Mouse (Mus musculus) kidney, adult 2 months (tissue): ENCODE measurements around the gene Sh3glb2. TPM values are rescaled to one million over a fixed set of nuclear protein-coding genes. Genes with fewer than 3 reads are reported as not detected.

Experiments used
- DNase-seq: peaks from one replicate; pipeline ENCODE4 v3.0.0; 2021
- H3K27ac ChIP-seq: fragments of 200-500 bp; 2 replicates; pipeline ENCODE4 v1.5.1; 2012; ENCODE audit warnings: low read depth, low read length, control low read depth, inconsistent platforms; ENCODE audit not compliant: insufficient read depth
- H3K27me3 ChIP-seq: fragments of 200-500 bp; replicated peaks from 2 replicates; pipeline ENCODE4 v1.6.1; 2012; ENCODE audit warnings: mild to moderate bottlenecking, moderate library complexity, low read length, inconsistent platforms; ENCODE audit not compliant: control insufficient read depth, insufficient read depth
- H3K36me3 ChIP-seq: fragments of 200-500 bp; 2 replicates; pipeline ENCODE4 v1.6.1; 2012; ENCODE audit warnings: mild to moderate bottlenecking, moderate library complexity, low read length, inconsistent platforms; ENCODE audit not compliant: control insufficient read depth, insufficient read depth
- H3K4me1 ChIP-seq: fragments of 200-500 bp; 2 replicates; pipeline ENCODE4 v1.6.1; 2011; ENCODE audit warnings: low read length; ENCODE audit not compliant: control insufficient read depth, insufficient read depth
- H3K4me3 ChIP-seq: fragments of 200-500 bp; 2 replicates; pipeline ENCODE4 v1.5.1; 2011; ENCODE audit warnings: mild to moderate bottlenecking, low read depth, low read length, control low read depth; ENCODE audit not compliant: insufficient read depth
- CTCF ChIP-seq: fragments of 200-500 bp; conservative IDR thresholded peaks from 2 replicates; pipeline ENCODE4 v1.5.1; 2011; ENCODE audit warnings: low read depth, mild to moderate bottlenecking, control low read depth, low read length, moderate library complexity, mixed read lengths; ENCODE audit not compliant: insufficient read depth, insufficient read length
- POLR2A ChIP-seq: fragments of 200-500 bp; IDR thresholded peaks from one replicate; pipeline ENCODE4 v1.6.1; 2011; ENCODE audit warnings: low read depth, low read length, control low read depth
- WGBS: fragments of 180-500 bp; shearing (Covaris S2); methylation state at CpG from one replicate; pipeline ENCODE4 v1.1.7; 2018; 5-methylcytosine and 5-hydroxymethylcytosine counted together
- polyA plus RNA-seq: library from polyadenylated mRNA; depleted of rRNA; stranded (reverse); fragments of >200 nt; gene quantifications from 2 replicates; pipeline ENCODE4 v1.2.3, GENCODE M21; 2012

The Sh3glb2 gene
- polyA plus RNA-seq, 1 experiment, result 84.6 TPM

- peak; percentile 99 for DNase-seq
- H3K4me3 ChIP-seq, result peak within 1 kb of the TSS; percentile 77
- no peaks in the 10 kb centered on the region; the same call in 1 of the 2 replicates for H3K4me1 ChIP-seq
- H3K36me3 ChIP-seq, result no peaks in the 10 kb centered on the region; the same call in 1 of the 2 replicates
- 1% methylated on average over 40 of the region's 40 CpGs for WGBS
- TF ChIP-seq POLR2A (peak; percentile 50), CTCF (no peak)
- peak within 1 kb of the TSS; percentile 41 for H3K27ac ChIP-seq
- H3K27me3 ChIP-seq, result no peaks in the 10 kb centered on the region
These were observed 33.0 kb upstream of the Sh3glb2 start, which contains the start of gene Dolpp1 for GRCm38 (mm10) chr2:30392114-30392576. Dolpp1 (plus strand) TSS chr2:30392254.

GRCm38 (mm10) chr2:30389000-30389399 is 29.9 kb upstream of the Sh3glb2 start:
- WGBS, result 99% methylated on average over 2 of the region's 2 CpGs
- no peaks in the 10 kb centered on the region; the same call in 1 of the 2 replicates for H3K4me1 ChIP-seq
- DNase-seq, result no peak

GRCm38 (mm10) chr2:30386913-30387312 is 27.8 kb upstream of the Sh3glb2 start:
- Histone ChIP-seq H3K27me3 (no peaks in the 10 kb centered on the region), H3K36me3 (no peaks in the 10 kb centered on the region), H3K4me3 (no peak overlapping the region), H3K27ac (no peak overlapping the region), H3K4me1 (no peaks in the 10 kb centered on the region)
- DNase-seq, result no peak
- 84% methylated on average over 9 of the region's 9 CpGs for WGBS
- TF ChIP-seq CTCF (no peak), POLR2A (no peak)

More at GRCm38 (mm10) chr2:30389000-30389399, 29.9 kb upstream of the Sh3glb2 start:
- TF ChIP-seq POLR2A (no peak), CTCF (no peak)
- Histone ChIP-seq H3K4me3 (no peak overlapping the region), H3K36me3 (no peaks in the 10 kb centered on the region), H3K27ac (no peak overlapping the region), H3K27me3 (no peaks in the 10 kb centered on the region)

GRCm38 (mm10) chr2:30385591-30385990 is 26.5 kb upstream of the Sh3glb2 start:
- no peak for DNase-seq
- H3K27ac ChIP-seq, result no peak overlapping the region
- no peak for TF ChIP-seq CTCF
- no peak for TF ChIP-seq POLR2A
- no peaks in the 10 kb centered on the region for H3K36me3 ChIP-seq
- 73% methylated on average over 4 of the region's 4 CpGs for WGBS
- H3K4me3 ChIP-seq, result no peak overlapping the region
- H3K4me1 ChIP-seq, result no peaks in the 10 kb centered on the region
- H3K27me3 ChIP-seq, result no peaks in the 10 kb centered on the region

- Histone ChIP-seq H3K4me1 (no peaks in the 10 kb centered on the region), H3K27me3 (no peaks in the 10 kb centered on the region), H3K36me3 (no peaks in the 10 kb centered on the region), H3K4me3 (no peak overlapping the region), H3K27ac (no peak overlapping the region)
- no peak for TF ChIP-seq POLR2A
- no peak for TF ChIP-seq CTCF
- WGBS, result 59% methylated on average over 5 of the region's 5 CpGs
- DNase-seq, result no peak
These were observed 25.7 kb upstream of the Sh3glb2 start for GRCm38 (mm10) chr2:30384814-30385213.

GRCm38 (mm10) chr2:30381377-30381725 is 22.2 kb upstream of the Sh3glb2 start:
- no peak for DNase-seq
- TF ChIP-seq POLR2A (no peak), CTCF (no peak)
- Histone ChIP-seq H3K4me3 (no peak overlapping the region), H3K27ac (no peak overlapping the region), H3K36me3 (no peaks in the 10 kb centered on the region; the same call in 1 of the 2 replicates), H3K27me3 (no peaks in the 10 kb centered on the region), H3K4me1 (no peaks in the 10 kb centered on the region)
- WGBS, result 97% methylated on average over 4 of the region's 4 CpGs

- no peaks in the 10 kb centered on the region for H3K27me3 ChIP-seq
- no peak overlapping the region for H3K27ac ChIP-seq
- no peaks in the 10 kb centered on the region; the same call in 1 of the 2 replicates for H3K36me3 ChIP-seq
- DNase-seq, result no peak
- TF ChIP-seq CTCF (no peak), POLR2A (no peak)
- no peaks in the 10 kb centered on the region for H3K4me1 ChIP-seq
- 91% methylated on average over 10 of the region's 10 CpGs for WGBS
- no peak overlapping the region for H3K4me3 ChIP-seq
These were observed 21.6 kb upstream of the Sh3glb2 start for GRCm38 (mm10) chr2:30380564-30381376.
